Mouse (Mus musculus) adrenal gland, adult (tissue): ENCODE data around the gene Il18bp.
A peak's percentile ranks its signal among the peaks of the same experiment; 100 is the strongest.
"Not testable (repeated sequence)": the region's sequence is repeated elsewhere in the genome, so short reads cannot be mapped to it uniquely, and the experiment has no call there.

Experiments
- DNase-seq, 2 experiments: peaks; one replicate each; pipeline ENCODE4 v3.0.0; 2022 to 2023; ENCODE audit warnings: low spot score in 1 of 2; ENCODE audit not compliant: inconsistent age in 2 of 2

The Il18bp gene

GRCm38 (mm10) chr7:102018590-102018989 is at the start of gene Il18bp:
TSS of gene Il18bp (minus strand) at chr7:102018690.
- no peak for DNase-seq

- DNase-seq: no peak
Measured at GRCm38 (mm10) chr7:102066363-102066762, 47.9 kb upstream of the Il18bp start.

DNA sequence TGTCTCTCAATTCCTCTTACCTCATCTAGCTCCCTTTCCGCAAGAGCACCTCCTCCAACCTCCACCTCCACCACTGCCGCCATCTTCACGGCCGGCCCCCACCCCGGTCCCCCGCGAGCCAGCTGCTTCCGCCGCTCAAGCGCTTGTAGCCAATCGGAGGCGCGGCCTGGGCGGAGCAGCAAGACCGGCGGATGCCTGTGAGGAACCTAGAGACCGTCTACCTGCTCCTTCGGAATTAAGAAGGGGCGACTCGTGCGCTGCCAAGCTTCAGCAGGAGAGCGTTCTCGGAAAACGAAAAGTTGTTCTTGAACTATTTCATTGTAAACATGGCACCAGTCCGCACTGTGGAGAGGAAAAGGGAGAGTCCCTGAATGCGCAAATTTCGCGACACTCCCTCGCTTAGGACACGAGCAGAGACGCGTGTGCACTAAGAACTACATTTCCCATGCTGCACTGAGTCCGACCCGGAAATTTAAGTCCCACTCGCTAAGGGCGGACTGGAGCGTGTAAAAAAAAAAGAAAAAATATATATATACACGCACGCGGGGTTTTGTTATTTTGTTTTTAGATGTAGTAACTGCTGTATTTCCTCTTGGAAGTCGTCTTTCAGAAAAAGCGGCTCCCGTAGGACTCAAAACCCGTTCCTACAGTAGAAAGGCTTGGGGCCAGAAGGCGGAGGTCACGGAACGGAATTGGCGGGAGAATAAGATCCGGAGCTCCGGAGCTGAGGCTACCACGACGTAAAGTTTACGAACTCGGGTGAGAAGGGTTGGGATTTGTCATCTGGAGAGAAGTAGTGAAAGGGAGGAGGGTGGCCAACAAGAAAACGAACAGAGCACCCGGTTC is 46.8 kb upstream of the Il18bp start, which contains the start of the genes Rnf121, Xndc1 and Xntrpc:
Gene Rnf121, minus strand, starts transcription at position 424 of the 846 bp plus-strand sequence.
Gene Xndc1, plus strand, starts transcription at position 466 of the 846 bp plus-strand sequence.
Gene Xntrpc, plus strand, starts transcription at position 668 of the 846 bp plus-strand sequence.
- DNase-seq: peak; percentile 94 to 98

DNA sequence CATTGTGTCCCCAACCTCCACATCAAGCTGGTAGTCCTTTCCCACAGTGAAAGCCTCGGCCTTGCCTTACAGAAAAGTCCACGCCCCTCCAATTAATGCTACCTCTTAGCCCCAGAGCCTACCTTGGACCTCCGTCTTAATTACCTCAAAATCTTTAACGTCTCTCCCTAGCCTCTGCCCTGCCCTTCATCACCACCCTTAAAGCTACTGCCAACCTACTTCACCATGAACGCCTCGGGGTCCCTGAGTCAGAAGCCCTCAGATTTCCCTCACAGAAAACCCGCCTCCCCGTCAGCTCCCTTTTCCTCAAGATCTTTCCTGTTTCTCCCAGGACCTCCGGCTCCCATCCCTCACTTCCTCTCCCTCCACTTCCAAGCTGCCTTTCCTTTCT is 46.2 kb upstream of the Il18bp start:
- no peak for DNase-seq

GRCm38 (mm10) chr7:102063891-102064290 is 45.4 kb upstream of the Il18bp start:
- no peak for DNase-seq

DNA sequence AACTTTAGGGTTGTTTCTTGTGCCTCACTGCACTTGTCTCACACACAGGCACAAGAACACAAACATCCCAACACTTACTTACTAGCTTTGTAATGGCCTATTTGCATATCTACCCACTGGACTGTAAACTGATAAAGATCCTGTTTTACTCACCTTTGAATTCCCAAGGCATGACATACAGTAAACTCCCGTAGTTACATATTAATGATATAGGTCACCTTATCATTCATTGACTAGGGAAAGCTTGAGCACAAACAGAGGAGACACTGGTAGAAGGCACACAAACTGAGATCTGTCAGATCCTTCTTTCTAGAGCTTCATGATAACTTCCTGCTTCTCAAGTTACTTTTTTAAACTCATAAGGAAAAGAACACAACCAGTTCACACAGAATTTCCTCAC is 43.7 kb upstream of the Il18bp start:
- no peak for DNase-seq

GRCm38 (mm10) chr7:102061353-102061752 is 42.9 kb upstream of the Il18bp start:
- DNase-seq: no peak

GRCm38 (mm10) chr7:102048524-102048923 is 30.0 kb upstream of the Il18bp start:
- DNase-seq: not testable (repeated sequence)

GRCm38 (mm10) chr7:102042314-102042713 is 23.8 kb upstream of the Il18bp start:
- DNase-seq: peak in 1 of 2 experiments; percentile 41

DNA sequence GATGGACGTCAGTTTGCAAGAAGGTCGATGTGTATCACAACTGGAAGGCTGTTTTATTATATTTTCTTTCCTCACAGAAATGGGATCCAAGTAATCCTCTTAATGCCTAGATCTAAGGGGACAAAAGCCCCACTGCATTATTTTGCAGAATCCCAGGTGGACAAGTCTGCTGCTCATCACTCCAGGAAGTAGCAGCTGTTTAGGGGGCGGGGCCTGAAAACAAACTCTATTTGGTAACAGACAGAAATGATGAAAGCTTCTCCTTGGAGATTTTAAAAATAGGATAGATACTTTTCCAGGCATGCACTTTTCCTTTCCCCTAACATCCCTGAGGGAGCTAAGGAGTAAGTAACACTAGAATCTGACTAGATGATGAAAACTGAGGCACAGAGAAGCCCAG is 18.8 kb upstream of the Il18bp start:
- DNase-seq: no peak

DNA sequence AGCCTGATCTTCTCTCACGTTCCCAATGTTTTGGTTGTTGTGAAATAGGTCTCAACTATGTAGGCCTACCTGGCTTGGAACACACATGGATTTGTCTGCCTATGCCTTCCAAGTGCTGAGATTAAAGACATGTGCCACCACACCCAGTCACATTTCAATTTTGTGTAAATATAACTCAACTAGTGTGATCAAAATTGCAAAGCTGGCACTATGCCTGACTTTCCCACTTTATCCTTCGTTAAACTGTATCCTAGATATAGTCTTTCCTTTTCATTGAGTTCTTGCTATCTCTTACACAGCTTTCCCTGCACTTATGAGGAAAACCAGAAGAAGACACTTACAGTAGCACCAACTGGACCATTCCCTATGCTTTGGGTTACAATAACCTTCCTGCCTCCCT is 17.0 kb upstream of the Il18bp start:
- DNase-seq: no peak

DNA sequence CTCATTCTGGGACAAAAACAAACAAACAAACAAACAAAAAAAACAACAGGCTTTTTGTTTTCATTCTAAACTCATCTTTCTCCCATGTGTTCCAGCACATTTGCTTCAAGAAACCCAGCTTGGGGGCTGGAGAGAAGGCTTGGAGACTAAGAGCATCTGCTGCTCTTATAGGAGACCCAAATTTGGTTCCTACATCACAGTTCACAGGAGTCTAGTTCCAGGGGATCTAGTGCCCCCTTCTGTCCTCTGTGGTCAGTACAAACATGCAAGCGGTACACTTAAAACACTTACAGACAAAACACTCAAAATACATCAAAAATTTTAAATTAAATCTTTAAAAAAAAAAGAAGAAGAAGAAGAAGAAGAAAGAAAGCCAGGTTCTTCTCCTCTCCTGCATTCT is 16.4 kb upstream of the Il18bp start:
- peak in 1 of 2 experiments; percentile 70 for DNase-seq

GRCm38 (mm10) chr7:102025187-102026119 is 7.0 kb upstream of the Il18bp start:
- DNase-seq: peak in 1 of 2 experiments; percentile 72

- DNase-seq: no peak
Measured at GRCm38 (mm10) chr7:102023821-102024220, 5.3 kb upstream of the Il18bp start.

- DNase-seq: not testable (repeated sequence)
Measured at GRCm38 (mm10) chr7:102020934-102021333, 2.4 kb upstream of the Il18bp start.

GRCm38 (mm10) chr7:102019362-102019761 is 872 bp upstream of the Il18bp start:
- no peak for DNase-seq

GRCm38 (mm10) chr7:102018034-102018433 is 456 bp downstream of the Il18bp start:
- peak in 1 of 2 experiments; percentile 74 for DNase-seq

GRCm38 (mm10) chr7:102017452-102017851 is 1.0 kb downstream of the Il18bp start:
- no peak for DNase-seq

GRCm38 (mm10) chr7:102016936-102017335 is 1.6 kb downstream of the Il18bp start:
- peak in 1 of 2 experiments; percentile 78 for DNase-seq

GRCm38 (mm10) chr7:102014995-102015394 is 3.5 kb downstream of the Il18bp start:
- peak; percentile 75 to 77 for DNase-seq

- DNase-seq: peak in 1 of 2 experiments; percentile 50
Measured at GRCm38 (mm10) chr7:102013416-102013815, 5.1 kb downstream of the Il18bp start.
